Mouse (Mus musculus) cerebellum, adult 2 months (tissue): ENCODE measurements around the gene Zcchc24. TPM values are rescaled to one million over a fixed set of nuclear protein-coding genes. Genes with fewer than 3 reads are reported as not detected.

Source experiments
- DNase-seq, 2 experiments: peaks; one replicate each; pipeline ENCODE4 v3.0.0; 2021
- H3K27ac ChIP-seq: fragments of 200-500 bp; 2 replicates; pipeline ENCODE4 v1.5.1; 2012; ENCODE audit warnings: low read length, control low read depth, inconsistent platforms; ENCODE audit not compliant: insufficient read depth
- H3K27me3 ChIP-seq: fragments of 200-500 bp; 2 replicates; pipeline ENCODE4 v1.6.1; 2012; ENCODE audit warnings: inconsistent platforms, mild to moderate bottlenecking, low read length, moderate library complexity; ENCODE audit not compliant: control insufficient read depth, insufficient read depth
- H3K4me1 ChIP-seq: fragments of 200-500 bp; 2 replicates; pipeline ENCODE4 v1.6.1; 2011; ENCODE audit warnings: low read length; ENCODE audit not compliant: control insufficient read depth, insufficient read depth
- H3K4me3 ChIP-seq: fragments of 200-500 bp; replicated peaks from 2 replicates; pipeline ENCODE3; 2011; ENCODE audit warnings: mild to moderate bottlenecking, low read depth, low read length, control low read depth; ENCODE audit not compliant: insufficient read depth
- CTCF ChIP-seq: fragments of 200-500 bp; IDR thresholded peaks from 2 replicates; pipeline ENCODE4 v1.5.1; 2011; ENCODE audit warnings: low read depth, mild to moderate bottlenecking, control low read depth, low read length, moderate library complexity, borderline replicate concordance; ENCODE audit not compliant: insufficient read depth
- POLR2A ChIP-seq: fragments of 200-500 bp; IDR thresholded peaks from 2 replicates; pipeline ENCODE4 v1.6.1; 2011; ENCODE audit warnings: low read length, control low read depth, borderline replicate concordance; ENCODE audit not compliant: insufficient read depth
- WGBS: fragments of 180-500 bp; shearing (Covaris S2); methylation state at CpG from one replicate; pipeline ENCODE4 v1.1.7; 2018; 5-methylcytosine and 5-hydroxymethylcytosine counted together
- polyA plus RNA-seq: library from polyadenylated mRNA; depleted of rRNA; stranded (reverse); fragments of >200 nt; gene quantifications from 2 replicates; pipeline ENCODE4 v1.2.3, GENCODE M21; 2012

The Zcchc24 gene
- polyA plus RNA-seq, 1 experiment: 71.4 TPM

DNA sequence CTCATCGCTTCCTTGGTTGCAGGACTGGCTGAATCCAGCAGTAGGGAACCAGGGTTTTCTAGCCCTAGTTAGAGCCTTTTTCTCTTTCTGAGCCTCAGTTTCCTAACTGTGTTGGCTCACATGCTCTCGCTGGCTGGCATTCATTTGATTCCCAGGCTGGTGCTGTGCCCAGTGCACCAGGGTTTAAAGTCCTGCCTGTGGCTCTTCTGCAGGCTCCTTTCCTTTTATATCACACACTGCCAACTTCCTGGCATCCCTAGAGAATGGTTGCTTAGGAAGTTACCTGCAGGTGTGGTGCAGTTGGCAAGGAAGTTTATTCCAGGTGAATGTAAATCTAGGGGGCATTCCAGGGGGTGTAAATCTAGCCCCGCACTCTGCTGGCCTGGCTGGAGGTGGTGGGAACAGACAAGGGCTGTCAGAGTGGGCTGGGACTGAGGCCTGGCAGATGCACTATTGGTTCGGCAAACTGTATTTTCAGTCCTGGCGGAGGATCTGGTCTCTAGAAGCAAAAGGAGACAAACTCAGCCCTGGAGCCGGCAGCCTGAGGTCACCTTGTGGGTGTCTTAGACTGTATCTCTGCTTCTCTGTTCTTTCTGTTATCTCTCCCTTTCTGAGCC, 75.5 kb downstream of the Zcchc24 start:
- no peaks in the 10 kb centered on the region for H3K27me3 ChIP-seq
- TF ChIP-seq POLR2A (no peak), CTCF (no peak)
- H3K4me3 ChIP-seq: peak overlapping the region; percentile 14
- H3K4me1 ChIP-seq: peaks cover 8% of the 10 kb centered on the region; the same call in 1 of the 2 replicates
- H3K27ac ChIP-seq: no peak overlapping the region; the same call in 1 of the 2 replicates
- 40% methylated on average over 6 of the region's 6 CpGs for WGBS
- DNase-seq: no peak

DNA sequence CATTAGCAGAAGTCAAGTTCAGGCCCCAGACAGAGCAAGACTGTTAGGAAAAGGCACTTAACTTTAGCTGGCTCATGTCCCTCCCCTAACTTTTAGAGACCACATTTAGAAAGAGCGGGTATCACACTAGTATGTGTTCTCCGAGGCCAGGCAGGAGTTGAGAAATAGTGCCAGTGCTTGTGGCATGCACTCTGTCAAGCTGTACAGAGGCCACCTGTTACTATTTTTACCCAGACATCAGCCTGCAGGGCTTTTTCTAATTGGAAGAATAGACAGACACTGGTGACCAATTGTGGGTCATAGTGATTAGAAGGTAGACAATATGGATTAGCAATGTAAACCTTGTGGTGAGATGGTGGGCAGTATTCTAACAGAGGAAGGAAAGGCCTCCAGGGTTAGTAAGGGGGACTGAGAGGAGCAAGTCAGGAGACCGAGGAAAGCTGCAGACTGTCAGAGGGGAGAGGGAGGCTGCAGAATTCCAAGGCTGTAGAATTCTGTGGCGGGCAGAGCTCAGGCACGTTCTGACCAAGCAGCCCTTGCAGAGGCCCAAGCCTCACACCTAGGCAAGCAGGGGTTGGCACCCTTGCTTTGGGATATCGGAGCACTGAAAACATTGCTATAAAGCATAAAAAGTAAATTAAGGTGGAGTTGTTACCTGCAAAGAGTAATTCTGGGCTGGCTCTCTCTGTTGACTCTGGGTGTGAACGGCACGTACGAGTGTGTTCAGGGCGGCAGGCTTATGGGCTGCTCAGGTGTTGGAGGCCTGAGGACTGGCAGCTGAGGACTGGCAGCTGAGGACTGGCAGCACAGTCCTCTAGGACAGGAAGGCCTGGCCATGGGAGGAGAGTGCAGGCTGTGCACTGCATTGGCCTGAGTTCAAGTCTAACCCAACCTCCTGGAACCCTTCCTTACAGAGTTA, 81.6 kb downstream of the Zcchc24 start:
- H3K27ac ChIP-seq: no peak overlapping the region
- 88% methylated on average over 10 of the region's 10 CpGs for WGBS
- no peaks in the 10 kb centered on the region for H3K27me3 ChIP-seq
- TF ChIP-seq CTCF: no peak
- no peak for TF ChIP-seq POLR2A
- H3K4me1 ChIP-seq: no peaks in the 10 kb centered on the region; the same call in 1 of the 2 replicates
- no peak overlapping the region for H3K4me3 ChIP-seq
- no peak for DNase-seq

DNA sequence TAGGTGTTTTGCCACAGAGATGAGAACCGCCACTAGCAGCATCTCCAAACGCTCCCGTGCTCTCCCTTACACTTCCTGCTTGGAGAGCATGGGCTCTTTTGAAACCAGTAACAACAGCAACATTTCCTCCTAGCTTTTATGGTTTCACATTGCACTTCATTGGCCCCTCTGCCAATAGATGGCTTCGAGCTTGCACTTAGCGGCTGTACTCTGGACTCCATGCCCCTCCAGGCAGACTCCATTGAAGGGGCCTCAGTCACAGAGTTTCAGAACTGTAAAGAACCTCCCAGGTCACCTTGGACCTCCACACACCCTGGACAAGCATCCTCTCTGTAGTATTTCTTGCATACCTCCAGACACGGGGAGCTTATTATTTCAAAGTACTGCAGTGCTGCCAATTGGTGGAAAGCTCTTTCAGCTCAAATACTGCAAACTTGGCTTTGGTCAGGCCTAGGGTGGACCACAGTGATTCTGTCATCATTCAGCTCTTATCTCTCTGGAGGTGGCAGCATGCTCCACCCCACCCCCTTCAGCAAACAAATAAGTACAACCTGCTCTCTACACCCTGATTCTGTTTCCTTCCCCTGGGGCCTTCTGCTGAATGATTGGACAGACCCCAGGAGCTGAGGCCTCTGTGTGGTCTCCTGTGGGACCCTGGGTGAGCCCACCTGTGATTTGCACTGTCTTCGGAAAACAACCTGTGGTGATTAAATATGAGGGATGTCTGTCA, 82.5 kb downstream of the Zcchc24 start:
- Histone ChIP-seq H3K4me1 (no peaks in the 10 kb centered on the region; the same call in 1 of the 2 replicates), H3K4me3 (no peak overlapping the region), H3K27me3 (no peaks in the 10 kb centered on the region), H3K27ac (no peak overlapping the region)
- DNase-seq: no peak
- 89% methylated on average over 7 of the region's 7 CpGs for WGBS
- TF ChIP-seq POLR2A: no peak
- no peak for TF ChIP-seq CTCF

DNA sequence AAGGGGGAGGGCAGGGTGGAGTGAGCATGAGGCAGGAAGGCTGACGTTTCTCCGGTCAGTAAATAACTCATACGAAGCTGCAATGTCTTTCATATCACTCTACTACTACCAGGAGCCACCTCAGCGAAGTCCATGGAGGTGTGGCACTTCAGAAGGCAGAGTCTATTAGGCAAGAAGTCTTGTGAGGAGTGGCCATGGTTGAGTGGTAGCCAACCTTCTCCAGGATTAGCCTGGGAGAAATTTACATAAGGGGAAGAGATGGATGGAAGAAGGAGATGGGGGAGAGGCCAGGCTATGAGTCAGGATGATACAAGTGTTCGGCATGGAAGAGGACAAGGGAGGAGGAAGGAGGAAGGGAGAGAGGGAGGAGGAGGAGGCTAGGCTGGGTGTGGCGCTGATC, 86.8 kb downstream of the Zcchc24 start:
- no peaks in the 10 kb centered on the region for H3K27me3 ChIP-seq
- DNase-seq: no peak
- H3K27ac ChIP-seq: no peak overlapping the region
- TF ChIP-seq POLR2A: no peak
- TF ChIP-seq CTCF: no peak
- H3K4me3 ChIP-seq: no peak overlapping the region
- H3K4me1 ChIP-seq: no peaks in the 10 kb centered on the region; the same call in 1 of the 2 replicates
- 80% methylated on average over 6 of the region's 6 CpGs for WGBS

- Histone ChIP-seq H3K27ac (no peak overlapping the region), H3K27me3 (no peaks in the 10 kb centered on the region), H3K4me1 (no peaks in the 10 kb centered on the region; the same call in 1 of the 2 replicates), H3K4me3 (no peak overlapping the region)
- TF ChIP-seq POLR2A: no peak
- no peak for TF ChIP-seq CTCF
- no peak for DNase-seq
- 60% methylated on average over 7 of the region's 7 CpGs for WGBS
Measured at GRCm38 (mm10) chr14:25679625-25680024, 89.2 kb downstream of the Zcchc24 start.

DNA sequence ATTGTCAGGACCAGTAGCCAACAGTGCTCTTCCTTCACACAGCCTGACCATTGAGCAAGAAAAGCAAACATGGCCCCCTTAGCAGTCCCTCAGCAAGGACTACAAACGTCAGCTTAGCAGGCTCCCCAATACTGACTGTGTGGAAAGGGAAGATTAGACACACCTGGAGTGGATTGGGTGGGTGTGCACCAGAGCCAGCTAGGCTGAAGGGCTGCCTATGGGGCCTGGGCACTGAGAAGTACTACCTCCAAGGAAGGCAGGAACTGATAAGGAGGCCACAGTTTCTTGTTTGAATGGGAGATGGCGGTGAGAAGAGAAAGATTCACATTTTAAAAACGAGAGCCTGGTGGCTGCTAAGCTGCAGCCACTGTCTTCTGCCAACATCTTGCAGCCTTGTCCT, 101.3 kb downstream of the Zcchc24 start:
- H3K4me3 ChIP-seq: no peak overlapping the region
- WGBS: 75% methylated on average over 3 of the region's 3 CpGs
- H3K4me1 ChIP-seq: peaks cover 19% of the 10 kb centered on the region
- no peak for TF ChIP-seq POLR2A
- TF ChIP-seq CTCF: no peak
- DNase-seq: no peak
- no peak overlapping the region for H3K27ac ChIP-seq
- no peaks in the 10 kb centered on the region for H3K27me3 ChIP-seq

DNA sequence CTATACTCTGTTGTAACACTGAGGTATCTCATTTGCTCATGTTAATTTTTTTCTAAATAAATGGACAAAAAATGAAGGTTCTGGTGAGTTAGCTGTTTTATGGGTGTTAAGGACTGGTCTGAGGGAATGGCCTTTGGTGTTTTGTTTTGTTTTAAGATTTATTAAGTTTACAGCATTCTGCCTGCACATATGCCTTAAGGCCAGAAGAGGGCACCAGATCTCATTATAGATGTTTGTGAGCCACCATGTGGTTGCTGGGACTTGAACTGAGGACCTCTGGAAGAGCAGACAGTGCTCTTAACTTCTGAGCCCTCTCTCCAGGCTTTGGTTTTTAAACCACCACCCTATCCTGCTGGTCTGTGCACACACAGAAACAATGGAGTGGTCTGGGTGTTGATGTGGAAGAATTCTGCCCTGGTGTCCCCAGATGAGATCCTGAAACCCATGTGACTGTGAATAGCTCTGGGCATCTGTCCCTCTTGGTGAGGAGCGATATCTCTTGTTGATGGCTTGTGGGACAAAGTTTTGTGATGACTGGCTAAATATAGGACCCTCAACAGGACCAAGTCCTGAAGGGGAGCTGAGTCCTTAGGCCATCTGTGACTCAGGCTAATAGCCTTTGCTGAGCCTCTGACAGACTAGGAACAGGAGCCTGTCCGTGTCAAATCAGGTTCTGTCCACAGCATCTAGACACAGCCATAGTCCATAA, 102.0 kb downstream of the Zcchc24 start:
- 70% methylated on average over 2 of the region's 2 CpGs for WGBS
- no peak for DNase-seq
- Histone ChIP-seq H3K27me3 (no peaks in the 10 kb centered on the region), H3K4me3 (no peak overlapping the region), H3K27ac (no peak overlapping the region), H3K4me1 (peaks cover 26% of the 10 kb centered on the region)
- peak; percentile 21; the same call in 1 of the 2 replicates for TF ChIP-seq CTCF
- TF ChIP-seq POLR2A: no peak
